Mouse (Mus musculus) thymus, postnatal 14 days (tissue): ENCODE results near the gene Col23a1.
A peak's percentile ranks its signal among the peaks of the same experiment; 100 is the strongest.

ENCODE experiments used
- DNase-seq: peaks from one replicate; pipeline ENCODE4 v3.0.0; 2021

Gene Col23a1

GRCm38 (mm10) chr11:51493421-51493820, 203.7 kb downstream of the Col23a1 start:
- no peak for DNase-seq

GRCm38 (mm10) chr11:51494178-51494577, 204.5 kb downstream of the Col23a1 start:
- DNase-seq: peak; percentile 22

- DNase-seq: no peak
Measured at GRCm38 (mm10) chr11:51499776-51500175, 210.1 kb downstream of the Col23a1 start.

- DNase-seq: no peak
Measured at GRCm38 (mm10) chr11:51502431-51502851, 212.7 kb downstream of the Col23a1 start.

- DNase-seq: no peak
Measured at GRCm38 (mm10) chr11:51504946-51505345, 215.2 kb downstream of the Col23a1 start.

GRCm38 (mm10) chr11:51508053-51508452, 218.3 kb downstream of the Col23a1 start:
- no peak for DNase-seq

- no peak for DNase-seq
Measured at GRCm38 (mm10) chr11:51509211-51509610, 219.5 kb downstream of the Col23a1 start.

GRCm38 (mm10) chr11:51513019-51513418, 223.3 kb downstream of the Col23a1 start:
- no peak for DNase-seq

GRCm38 (mm10) chr11:51515346-51515745, 225.6 kb downstream of the Col23a1 start:
- DNase-seq: no peak

GRCm38 (mm10) chr11:51518100-51518499, 228.4 kb downstream of the Col23a1 start:
- DNase-seq: no peak

- no peak for DNase-seq
Measured at GRCm38 (mm10) chr11:51518585-51518984, 228.9 kb downstream of the Col23a1 start.

- no peak for DNase-seq
Measured at GRCm38 (mm10) chr11:51521440-51521839, 231.7 kb downstream of the Col23a1 start.

GRCm38 (mm10) chr11:51523215-51523614, 233.5 kb downstream of the Col23a1 start:
- DNase-seq: no peak

- no peak for DNase-seq
Measured at GRCm38 (mm10) chr11:51523625-51524024, 233.9 kb downstream of the Col23a1 start.

- DNase-seq: no peak
Measured at GRCm38 (mm10) chr11:51526631-51527161, 237.0 kb downstream of the Col23a1 start.

GRCm38 (mm10) chr11:51533128-51533533, 243.4 kb downstream of the Col23a1 start:
- DNase-seq: no peak

- DNase-seq: peak; percentile 42
Measured at GRCm38 (mm10) chr11:51534314-51534713, 244.6 kb downstream of the Col23a1 start.

- DNase-seq: no peak
Measured at GRCm38 (mm10) chr11:51538388-51538787, 248.7 kb downstream of the Col23a1 start.

GRCm38 (mm10) chr11:51538919-51539758, 249.4 kb downstream of the Col23a1 start:
- peak; percentile 9 for DNase-seq

GRCm38 (mm10) chr11:51539759-51540282, 250.1 kb downstream of the Col23a1 start:
- DNase-seq: peak; percentile 97

GRCm38 (mm10) chr11:51542424-51542823, 252.7 kb downstream of the Col23a1 start:
- no peak for DNase-seq

- DNase-seq: no peak
Measured at GRCm38 (mm10) chr11:51543487-51544050, 253.8 kb downstream of the Col23a1 start.

GRCm38 (mm10) chr11:51544413-51544812, 254.7 kb downstream of the Col23a1 start:
- DNase-seq: no peak

- DNase-seq: no peak
Measured at GRCm38 (mm10) chr11:51545811-51546210, 256.1 kb downstream of the Col23a1 start.
